Mouse (Mus musculus) ES-E14 (cell line): ENCODE measurements around the gene Myrf.

Experiments used
- CHD2 ChIP-seq: IDR thresholded peaks from 2 replicates; pipeline ENCODE4 v1.6.1; 2014; ENCODE audit warnings: mild to moderate bottlenecking, low read depth, low read length, inconsistent platforms
- HCFC1 ChIP-seq: IDR thresholded peaks from 2 replicates; pipeline ENCODE4 v1.6.1; 2012; ENCODE audit warnings: low read length, inconsistent platforms, borderline replicate concordance; ENCODE audit not compliant: insufficient read depth
- MAFK ChIP-seq: IDR thresholded peaks from 2 replicates; pipeline ENCODE4 v1.6.1; 2014; ENCODE audit warnings: mild to moderate bottlenecking, low read depth, low read length, inconsistent platforms; ENCODE audit not compliant: insufficient read depth
- ZNF384 ChIP-seq: IDR thresholded peaks from 2 replicates; pipeline ENCODE4 v1.6.1; 2012; ENCODE audit warnings: low read depth, low read length, inconsistent platforms

DNA sequence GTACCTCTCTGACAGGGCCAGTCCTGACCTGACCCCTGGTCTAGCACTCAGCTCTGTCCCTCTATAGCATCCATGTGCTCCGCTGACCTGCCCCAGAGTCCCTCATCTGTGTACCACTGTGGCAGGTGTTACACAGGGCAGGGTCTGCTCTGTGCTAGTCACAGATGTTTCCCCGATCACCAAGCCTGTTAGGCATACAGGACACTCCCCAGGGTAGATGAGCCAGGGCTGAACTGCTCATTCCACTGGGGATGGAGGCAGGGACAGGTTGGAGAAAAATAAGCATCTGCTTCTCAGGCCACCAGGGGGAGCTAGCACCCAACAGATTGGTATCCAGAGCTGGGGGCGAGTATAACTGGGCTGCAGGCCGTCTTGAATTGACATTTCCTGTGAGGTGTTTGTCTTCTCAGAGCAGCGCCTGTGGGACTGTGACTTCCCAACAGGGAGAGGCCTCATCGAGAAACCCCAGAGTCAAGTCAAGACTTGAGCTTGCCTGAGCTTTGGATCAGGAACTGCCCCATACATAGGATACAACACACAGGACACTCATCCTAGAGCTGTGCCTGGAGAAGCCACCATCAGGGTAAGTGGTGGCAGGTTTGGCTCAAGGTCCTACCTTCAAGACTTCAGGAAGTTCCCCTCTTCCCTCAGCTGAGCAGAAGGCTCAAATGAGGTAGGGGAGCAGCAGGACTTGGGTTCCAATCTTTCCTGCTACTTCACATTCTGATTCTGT is 17.9 kb upstream of the Myrf start:
- TF ChIP-seq HCFC1 (no peak), ZNF384 (no peak), MAFK (no peak), CHD2 (no peak)
